Mouse (Mus musculus): ENCODE measurements around the gene Tlk2. TPM values are rescaled to one million over a fixed set of nuclear protein-coding genes. Genes with fewer than 3 reads are reported as not detected.

The Tlk2 gene
- 73.1 TPM for polyA plus RNA-seq (2015; fragmentation: Illumina TruSeq; extraction: RNeasy Lipid Tissue Mini Kit (QIAGEN cat#74804); ENCODE audit: insufficient read depth, low replicate concordance)

GRCm38 (mm10) chr11:105178516-105178915 lies at the start of gene Tlk2:
Gene Tlk2, plus strand, starts transcription at chr11:105178807.

DNA sequence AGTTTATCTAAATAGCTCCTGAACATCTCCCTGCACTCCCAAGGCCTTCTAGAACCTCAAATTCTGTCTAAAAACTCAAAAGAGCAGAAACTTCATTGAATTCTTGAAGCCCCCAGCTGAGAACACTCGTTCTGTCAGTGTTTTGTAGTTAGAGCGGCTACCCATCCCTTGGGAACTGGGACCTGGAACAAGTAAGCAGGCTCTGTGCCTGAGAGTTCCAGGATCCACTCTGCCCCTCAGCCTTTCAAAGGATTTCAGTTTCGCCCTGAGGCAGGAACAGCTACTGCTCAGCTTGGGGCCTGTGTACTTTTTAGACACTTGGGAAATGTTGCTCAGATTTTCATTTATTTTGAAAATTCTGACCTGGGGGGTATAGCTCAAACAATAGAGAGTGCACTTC lies 32.0 kb upstream of the Tlk2 start, which contains the start of gene Gm10842:
Gm10842 (plus strand) TSS at position 301 of the 400 bp plus-strand sequence.

GRCm38 (mm10) chr11:105292124-105293071 lies 113.8 kb downstream of the Tlk2 start, which contains the start of gene Mrc2:
Gene Mrc2, plus strand, starts transcription at chr11:105292643.

Other genes with a start within 250 kb of the Tlk2 start
- gene Efcab3, start 115.2 kb upstream of the Tlk2 start, polyA plus RNA-seq (2015; fragmentation: Illumina TruSeq; extraction: RNeasy Lipid Tissue Mini Kit (QIAGEN cat#74804); ENCODE audit: insufficient read depth, low replicate concordance): not detected
- 36.4 TPM for gene Mettl2, start 52.4 kb upstream of the Tlk2 start, polyA plus RNA-seq (2015; fragmentation: Illumina TruSeq; extraction: RNeasy Lipid Tissue Mini Kit (QIAGEN cat#74804); ENCODE audit: insufficient read depth, low replicate concordance)
- not detected for gene Gm10842, start 31.9 kb upstream of the Tlk2 start, polyA plus RNA-seq (2015; fragmentation: Illumina TruSeq; extraction: RNeasy Lipid Tissue Mini Kit (QIAGEN cat#74804); ENCODE audit: insufficient read depth, low replicate concordance)
- 1.2 TPM for gene Mrc2, start 113.8 kb downstream of the Tlk2 start, polyA plus RNA-seq (2015; fragmentation: Illumina TruSeq; extraction: RNeasy Lipid Tissue Mini Kit (QIAGEN cat#74804); ENCODE audit: insufficient read depth, low replicate concordance)

All from spleen, adult 10 weeks (tissue).